12 mouse cellular contexts compared by ENCODE assay signal in the genomic region with DNA sequence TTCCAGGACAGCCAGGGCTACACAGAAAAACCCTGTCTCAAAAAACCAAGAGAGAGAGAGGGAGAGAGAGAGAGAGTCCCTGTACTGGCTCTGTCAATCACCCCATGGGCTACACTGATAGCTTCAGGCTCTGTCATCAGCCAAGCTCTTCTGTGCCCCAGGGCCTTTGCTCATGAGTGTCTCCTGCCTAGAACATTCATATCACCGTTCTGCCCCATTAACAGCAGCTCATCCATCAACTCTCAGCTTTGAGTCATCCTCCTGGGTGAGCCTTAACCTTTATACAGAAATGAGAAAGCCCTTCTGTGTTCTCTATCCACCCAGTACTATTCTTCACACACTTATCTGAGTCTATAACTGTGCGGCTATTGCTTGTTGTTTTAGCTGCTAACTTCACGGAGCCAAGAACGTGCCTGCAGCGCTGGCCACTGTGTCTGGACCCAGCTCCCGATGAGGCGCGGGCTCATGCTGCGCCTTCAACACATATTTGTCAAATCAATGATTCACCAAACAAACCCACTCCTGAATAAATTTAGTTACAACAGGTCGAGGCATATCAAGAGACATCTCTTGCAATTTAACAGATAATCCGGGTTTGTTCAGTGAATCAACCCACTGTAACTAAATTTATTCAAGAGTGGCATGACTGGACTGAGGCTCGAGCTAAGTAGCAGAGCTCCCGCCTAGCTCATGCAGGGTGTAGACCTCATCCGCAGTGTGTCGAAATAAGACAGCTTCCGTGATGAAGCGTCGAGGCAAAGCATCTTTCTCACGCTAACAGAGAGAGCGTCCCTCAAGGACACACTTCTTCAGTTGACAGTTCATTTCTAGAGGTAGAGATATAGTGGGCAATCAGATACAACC.
"Had no signal": no experiment of that assay in that cellular context is flagged by ENCODE, and none has a peak within 500 bp of the region (broad histone marks: within the 10 kb centered on the region; RNA-seq: fewer than 3 reads in every experiment).

No protein-coding gene starts in this region.

- DNase-seq: kidney, adult 18-20 months; kidney, postnatal 25 days; layer of hippocampus, postnatal 36 days; lung, adult 18-20 months; lung, postnatal 36 days; thymus, postnatal 4 days had no signal

- H3K27ac ChIP-seq: intestine, embryonic 15.5 days; kidney, embryonic 15.5 days; limb, embryonic 15.5 days; liver, embryonic 14.5 days; midbrain, embryonic 13.5 days; neural tube, embryonic 12.5 days had no signal

- H3K4me2 ChIP-seq: intestine, embryonic 15.5 days; kidney, embryonic 15.5 days; limb, embryonic 15.5 days; midbrain, embryonic 13.5 days; neural tube, embryonic 12.5 days had no signal

- H3K9ac ChIP-seq: intestine, embryonic 15.5 days; kidney, embryonic 15.5 days; limb, embryonic 15.5 days; liver, embryonic 14.5 days; midbrain, embryonic 13.5 days; neural tube, embryonic 12.5 days had no signal

- H3K27me3 ChIP-seq: intestine, embryonic 15.5 days; kidney, embryonic 15.5 days; limb, embryonic 15.5 days; midbrain, embryonic 13.5 days; neural tube, embryonic 12.5 days had no signal

- H3K4me3 ChIP-seq: intestine, embryonic 15.5 days; kidney, embryonic 15.5 days; limb, embryonic 15.5 days; midbrain, embryonic 13.5 days; neural tube, embryonic 12.5 days had no signal

- ATAC-seq: intestine, embryonic 15.5 days; midbrain, embryonic 13.5 days had no signal

- H3K9me3 ChIP-seq: intestine, embryonic 15.5 days; kidney, embryonic 15.5 days; limb, embryonic 15.5 days; midbrain, embryonic 13.5 days; neural tube, embryonic 12.5 days had no signal

- H3K4me1 ChIP-seq: intestine, embryonic 15.5 days; limb, embryonic 15.5 days; midbrain, embryonic 13.5 days; neural tube, embryonic 12.5 days had no signal

- H3K36me3 ChIP-seq: intestine, embryonic 15.5 days; kidney, embryonic 15.5 days; limb, embryonic 15.5 days; midbrain, embryonic 13.5 days; neural tube, embryonic 12.5 days had no signal
